Mouse (Mus musculus): ENCODE results near the gene Desi2.

DNA sequence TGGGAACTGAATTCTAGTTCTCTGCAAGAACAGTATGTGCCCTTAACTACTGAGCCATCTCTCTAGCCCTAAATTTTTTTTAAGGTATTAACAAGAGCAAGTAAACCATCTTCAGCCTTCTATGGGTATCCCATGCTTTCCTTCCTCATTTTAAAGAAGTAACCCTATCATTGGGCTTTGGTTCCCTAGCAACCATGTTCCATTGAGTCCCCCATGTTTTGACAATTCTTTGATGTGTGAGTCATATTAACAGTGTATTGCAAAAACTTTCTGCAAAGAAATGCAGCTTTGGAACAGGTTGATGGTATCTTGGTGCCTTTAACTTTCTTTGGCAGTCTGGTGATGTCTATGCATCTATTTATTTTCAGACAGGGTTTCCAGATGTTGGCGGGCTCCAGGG is 106.8 kb downstream of the Desi2 start:
- TF ChIP-seq GATA1 (IDR thresholded peaks at IDR 0.05; ENCODE audit: borderline replicate concordance, low read length) (no peak), FLI1 (IDR thresholded peaks at IDR 0.05; ENCODE audit: low read length) (no peak)
